Mouse (Mus musculus) neural tube, embryonic 12.5 days (tissue): Measurements from ENCODE around the gene Heatr3. TPM values are rescaled to one million over a fixed set of nuclear protein-coding genes. Genes with fewer than 3 reads are reported as not detected.
A peak's percentile ranks its signal among the peaks of the same experiment; 100 is the strongest.
"Not testable (repeated sequence)": the region's sequence is repeated elsewhere in the genome, so short reads cannot be mapped to it uniquely, and the experiment has no call there.

Experiments used
- ATAC-seq: fragments of 200-750 bp; cut with Nextera tagmentation; 2 replicates; pipeline ENCODE4 v1.8.0; 2017; ENCODE audit warnings: low read depth, mild to moderate bottlenecking, moderate TSS enrichment, moderate library complexity; ENCODE audit not compliant: low FRiP score
- H3K27ac ChIP-seq: fragments of 300-500 bp; sonication (generic); 2 replicates; pipeline ENCODE4 v1.5.1; 2016
- H3K27me3 ChIP-seq: fragments of 300-500 bp; sonication (generic); replicated peaks from 2 replicates; pipeline ENCODE4 v1.6.1; 2016; ENCODE audit warnings: mild to moderate bottlenecking
- H3K36me3 ChIP-seq: fragments of 300-500 bp; sonication (generic); 2 replicates; pipeline ENCODE4 v1.6.1; 2016; ENCODE audit warnings: mild to moderate bottlenecking
- H3K4me1 ChIP-seq: fragments of 300-500 bp; sonication (generic); 2 replicates; pipeline ENCODE4 v1.6.1; 2016
- H3K4me2 ChIP-seq: fragments of 300-500 bp; sonication (generic); replicated peaks from 2 replicates; pipeline ENCODE4 v1.6.1; 2016; ENCODE audit warnings: mild to moderate bottlenecking
- H3K4me3 ChIP-seq: fragments of 300-500 bp; sonication (generic); 2 replicates; pipeline ENCODE4 v1.5.1; 2016
- H3K9ac ChIP-seq: fragments of 300-500 bp; sonication (generic); 2 replicates; pipeline ENCODE4 v1.6.1; 2016; ENCODE audit warnings: mild to moderate bottlenecking
- H3K9me3 ChIP-seq: fragments of 300-500 bp; sonication (generic); 2 replicates; pipeline ENCODE4 v1.6.1; 2016; ENCODE audit warnings: mild to moderate bottlenecking
- WGBS: fragments of 180-500 bp; shearing (Covaris S2); methylation state at CpG from one replicate; pipeline ENCODE4 v1.1.7; 2016; 5-methylcytosine and 5-hydroxymethylcytosine counted together
- polyA plus RNA-seq: library from polyadenylated mRNA; unstranded; fragments of >200 nt; fragmentation: Nextera tagmentation; extraction: Ambion mirVana; gene quantifications from 2 replicates; pipeline ENCODE4 v1.2.1, GENCODE M21; 2016

Gene Heatr3
- polyA plus RNA-seq, 1 experiment from 2014 or later, result 46.6 TPM

DNA sequence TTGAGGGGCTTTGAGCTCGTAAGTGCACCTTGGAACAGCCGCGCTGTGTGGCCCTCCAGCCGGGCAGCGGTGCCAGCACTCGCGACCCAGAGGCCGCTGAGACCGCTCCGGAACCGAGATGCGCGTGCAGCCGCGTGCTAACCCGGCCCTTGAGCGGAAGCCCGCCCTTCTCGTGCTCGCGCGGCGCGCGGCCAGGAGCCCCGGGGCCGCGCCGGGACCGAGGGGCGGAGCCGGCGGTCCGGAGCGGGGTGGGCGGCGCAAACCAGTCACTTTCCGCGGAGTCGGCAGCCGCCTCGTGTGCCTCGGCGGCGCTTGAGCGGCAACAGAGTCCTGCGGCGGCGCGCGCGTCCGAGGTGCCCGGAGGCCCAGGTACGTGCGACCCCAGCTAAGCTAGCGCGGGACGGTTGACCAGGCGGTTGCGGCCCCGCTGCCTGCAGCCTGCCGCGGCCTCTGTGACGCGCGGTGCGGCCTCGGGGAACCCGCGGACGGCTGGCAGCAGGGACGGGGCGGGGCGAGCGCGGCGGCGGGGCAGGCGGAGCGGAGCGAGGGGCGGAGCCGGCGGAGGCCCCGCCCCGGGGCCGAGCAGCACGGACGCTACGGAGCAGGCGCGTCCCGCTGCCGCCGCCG is 61.4 kb downstream of the Heatr3 start, which contains the start of gene Tent4b:
TSS of gene Tent4b (plus strand) at position 269 of the 627 bp plus-strand sequence.
- Histone ChIP-seq H3K4me2 (peak within 1 kb of the TSS; percentile 97), H3K36me3 (no peaks in the 10 kb centered on the region), H3K9ac (peak within 1 kb of the TSS; percentile 88), H3K27me3 (no peaks in the 10 kb centered on the region), H3K4me1 (peaks cover 26% of the 10 kb centered on the region), H3K27ac (peak within 1 kb of the TSS; percentile 93), H3K9me3 (no peaks in the 10 kb centered on the region), H3K4me3 (peak within 1 kb of the TSS; percentile 93)
- peak; percentile 95 for ATAC-seq
- under 1% methylated on average over 90 of the region's 97 CpGs for WGBS

DNA sequence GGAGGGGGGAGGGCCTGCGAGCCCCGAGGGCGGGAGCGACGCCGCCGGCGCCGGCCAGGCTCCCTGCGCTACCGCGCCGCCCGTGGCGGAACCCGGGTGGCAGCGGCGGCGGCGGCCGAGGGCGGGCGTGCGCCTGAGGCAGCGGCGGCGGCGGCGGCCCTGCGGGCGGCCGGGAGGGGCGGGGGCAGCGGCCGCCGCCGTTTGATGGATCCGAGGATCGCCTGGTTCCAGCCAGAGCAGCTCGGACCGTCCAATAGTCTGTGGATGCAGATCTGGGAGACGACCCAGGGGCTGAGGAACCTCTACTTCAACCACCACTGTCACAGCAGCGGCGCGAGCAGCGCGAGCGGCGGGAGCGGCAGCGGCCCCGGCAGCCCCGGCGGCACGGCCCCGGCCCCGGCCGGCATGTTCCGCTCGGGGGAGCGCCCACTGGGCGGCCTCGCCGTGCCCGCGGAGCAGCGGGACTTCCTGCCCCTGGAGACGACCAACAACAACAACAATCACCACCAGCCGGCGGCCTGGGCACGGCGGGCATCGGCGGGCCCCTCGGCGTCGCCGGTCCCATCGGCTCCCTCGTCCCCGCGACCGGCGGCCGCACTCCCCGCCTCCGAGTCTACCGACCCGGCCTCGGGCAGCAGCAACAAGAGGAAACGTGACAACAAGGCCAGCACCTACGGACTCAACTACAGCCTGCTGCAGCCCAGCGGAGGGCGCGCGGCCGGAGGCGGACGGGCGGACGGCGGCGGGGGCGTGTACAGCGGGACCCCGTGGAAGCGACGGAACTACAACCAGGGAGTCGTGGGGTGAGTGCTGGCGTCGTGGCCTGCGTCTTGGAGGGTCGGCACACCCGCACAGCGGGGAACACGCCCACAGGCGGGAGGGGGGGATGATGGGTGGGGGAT is 62.3 kb downstream of the Heatr3 start:
- peak; percentile 71 for ATAC-seq

DNA sequence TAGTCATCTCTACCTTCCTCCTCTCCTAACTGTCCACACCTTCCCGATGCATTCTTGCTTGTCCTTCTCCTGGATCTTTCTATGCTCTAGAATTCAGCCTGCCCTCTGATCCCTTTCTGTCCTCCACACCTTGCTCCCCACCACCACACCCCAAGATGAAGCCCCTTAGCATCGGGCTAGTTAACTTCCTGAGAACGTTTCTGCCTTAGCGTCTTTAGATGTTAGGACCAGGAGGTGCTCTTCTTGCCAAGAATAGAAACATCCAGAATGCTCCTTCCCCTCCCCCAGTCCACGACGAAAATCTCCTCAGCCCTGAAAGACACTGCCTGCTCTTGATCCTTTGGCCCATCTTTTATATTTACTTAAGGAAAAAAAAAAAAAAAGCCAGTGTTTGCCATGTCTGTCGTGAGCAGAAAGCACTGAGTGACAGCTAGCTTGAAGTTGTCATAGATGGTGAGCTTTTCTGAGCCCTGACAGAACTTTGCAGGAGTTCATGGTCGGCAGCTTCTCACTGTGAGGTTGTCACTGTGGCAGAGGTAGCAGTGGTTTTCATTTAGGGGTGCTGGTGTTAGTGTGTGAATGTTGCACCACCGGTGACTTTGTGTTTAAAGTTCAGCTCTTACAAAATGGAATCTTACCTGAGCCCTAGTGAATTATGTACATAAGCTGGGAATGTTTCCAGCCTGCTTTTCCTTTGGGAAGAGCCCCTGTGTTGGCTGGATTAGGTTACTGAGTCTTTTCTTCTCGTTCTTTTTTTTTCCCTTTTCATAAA is 63.3 kb downstream of the Heatr3 start:
- H3K4me3 ChIP-seq, result peak overlapping the region; percentile 93
- no peaks in the 10 kb centered on the region for H3K9me3 ChIP-seq
- no peak overlapping the region for H3K27ac ChIP-seq
- ATAC-seq, result no peak
- 29% methylated on average over 10 of the region's 10 CpGs for WGBS
- peaks cover 31% of the 10 kb centered on the region for H3K4me1 ChIP-seq
- no peaks in the 10 kb centered on the region for H3K36me3 ChIP-seq
- H3K9ac ChIP-seq, result peak overlapping the region; percentile 88
- no peaks in the 10 kb centered on the region for H3K27me3 ChIP-seq
- H3K4me2 ChIP-seq, result peak overlapping the region; percentile 97

More for the DNA sequence above, 62.3 kb downstream of the Heatr3 start:
- under 1% methylated on average over 117 of the region's 117 CpGs for WGBS
- H3K4me1 ChIP-seq, result peaks cover 30% of the 10 kb centered on the region
- peak overlapping the region; percentile 93 for H3K27ac ChIP-seq
- H3K4me3 ChIP-seq, result peak overlapping the region; percentile 93
- H3K9me3 ChIP-seq, result no peaks in the 10 kb centered on the region
- H3K36me3 ChIP-seq, result no peaks in the 10 kb centered on the region
- H3K27me3 ChIP-seq, result no peaks in the 10 kb centered on the region
- peak overlapping the region; percentile 97 for H3K4me2 ChIP-seq
- peak overlapping the region; percentile 88 for H3K9ac ChIP-seq

GRCm38 (mm10) chr8:88201641-88202040 is 64.0 kb downstream of the Heatr3 start:
- Histone ChIP-seq H3K4me1 (peaks cover 34% of the 10 kb centered on the region), H3K4me3 (no peak overlapping the region)

DNA sequence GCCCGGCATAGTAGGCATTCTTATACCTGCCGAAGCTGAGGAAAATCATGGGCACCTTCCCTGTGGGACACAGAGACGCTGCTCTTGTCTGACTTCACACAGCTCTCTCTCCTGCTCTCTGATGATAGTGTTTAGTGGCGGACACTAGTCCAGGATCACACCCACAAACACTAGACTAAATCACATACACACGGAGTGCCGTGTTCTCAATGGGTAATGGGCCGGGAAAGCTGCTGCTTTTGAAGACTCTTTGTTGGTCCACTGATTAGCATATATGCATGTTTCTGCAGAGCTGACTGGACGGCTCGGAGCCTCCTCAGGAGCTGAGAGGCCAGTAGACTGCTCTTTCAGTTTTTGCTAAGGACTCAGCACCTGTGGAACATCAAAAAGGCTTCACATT is 68.4 kb downstream of the Heatr3 start:
- Histone ChIP-seq H3K27ac (no peak overlapping the region), H3K4me1 (peaks cover 25% of the 10 kb centered on the region), H3K4me2 (no peak overlapping the region), H3K9ac (no peak overlapping the region), H3K36me3 (0 out of 2 replicates have a peak, but pooled peaks cover 5% of the 10 kb centered on the region), H3K4me3 (no peak overlapping the region), H3K9me3 (no peaks in the 10 kb centered on the region), H3K27me3 (no peaks in the 10 kb centered on the region)
- WGBS, result 59% methylated on average over 9 of the region's 9 CpGs
- no peak for ATAC-seq

More at GRCm38 (mm10) chr8:88201641-88202040, 64.0 kb downstream of the Heatr3 start:
- H3K9me3 ChIP-seq, result no peaks in the 10 kb centered on the region
- H3K27me3 ChIP-seq, result no peaks in the 10 kb centered on the region
- 60% methylated on average over 3 of the region's 3 CpGs for WGBS
- no peaks in the 10 kb centered on the region for H3K36me3 ChIP-seq
- ATAC-seq, result no peak
- H3K27ac ChIP-seq, result no peak overlapping the region
- H3K4me2 ChIP-seq, result peak overlapping the region; percentile 97
- H3K9ac ChIP-seq, result 0 out of 2 replicates have a peak overlapping the region, but pooled peaks have one; percentile 88

DNA sequence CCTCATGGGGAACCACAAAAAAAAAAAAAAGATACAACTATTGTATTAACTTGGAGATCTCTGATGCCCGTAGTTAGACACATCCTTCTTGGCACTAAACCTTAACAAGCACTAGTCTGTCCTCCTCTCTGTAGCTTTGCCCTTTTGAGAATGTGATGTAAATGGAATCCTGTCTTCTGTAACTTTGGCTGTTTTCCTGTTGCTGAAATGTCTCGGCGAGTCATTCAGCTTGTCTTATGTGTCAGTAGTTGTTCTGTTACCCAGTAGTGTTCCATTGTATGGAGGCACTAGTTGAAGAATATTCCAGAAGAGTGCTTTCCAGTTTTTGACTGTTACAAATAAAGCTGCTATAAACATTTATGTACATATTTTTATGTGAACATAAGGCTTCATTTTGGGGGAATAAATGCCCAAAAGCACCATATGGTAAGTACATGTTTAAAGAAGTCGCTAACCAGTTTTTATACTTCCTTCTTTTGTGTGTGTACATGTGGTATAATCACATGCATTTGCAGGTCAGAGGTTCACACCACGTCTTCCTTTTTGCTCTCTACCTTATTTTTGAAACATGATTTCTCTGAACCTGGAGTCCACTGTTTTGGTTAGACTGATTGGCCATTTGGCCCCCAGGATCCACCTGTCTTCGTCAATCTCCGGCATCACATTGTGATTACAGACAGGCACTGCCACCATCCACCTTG is 69.6 kb downstream of the Heatr3 start:
- Histone ChIP-seq H3K4me1 (peaks cover 13% of the 10 kb centered on the region; the same call in 1 of the 2 replicates), H3K27ac (no peak overlapping the region), H3K9ac (no peak overlapping the region), H3K27me3 (no peaks in the 10 kb centered on the region), H3K9me3 (no peaks in the 10 kb centered on the region), H3K36me3 (0 out of 2 replicates have a peak, but pooled peaks cover 5% of the 10 kb centered on the region), H3K4me2 (no peak overlapping the region), H3K4me3 (no peak overlapping the region)
- WGBS, result 94% methylated on average over 7 of the region's 7 CpGs
- no peak for ATAC-seq

- not testable (repeated sequence) for H3K27me3 ChIP-seq, ATAC-seq, H3K27ac ChIP-seq, H3K4me1 ChIP-seq, H3K4me2 ChIP-seq, H3K36me3 ChIP-seq, H3K9me3 ChIP-seq, H3K4me3 ChIP-seq, H3K9ac ChIP-seq
- 93% methylated on average over 6 of the region's 6 CpGs for WGBS
Measured at GRCm38 (mm10) chr8:88209930-88210827, 72.5 kb downstream of the Heatr3 start.

GRCm38 (mm10) chr8:88221353-88221752 is 83.7 kb downstream of the Heatr3 start:
- H3K4me2 ChIP-seq, result no peak overlapping the region
- WGBS, result 60% methylated on average over 4 of the region's 4 CpGs
- H3K4me1 ChIP-seq, result peaks cover 20% of the 10 kb centered on the region
- H3K27me3 ChIP-seq, result no peaks in the 10 kb centered on the region
- no peak overlapping the region for H3K27ac ChIP-seq
- no peaks in the 10 kb centered on the region for H3K9me3 ChIP-seq
- no peak overlapping the region for H3K4me3 ChIP-seq
- no peaks in the 10 kb centered on the region; the same call in 1 of the 2 replicates for H3K36me3 ChIP-seq
- ATAC-seq, result no peak
- no peak overlapping the region for H3K9ac ChIP-seq
